Mouse (Mus musculus) gastrocnemius, adult 2 months (tissue): ENCODE measurements around the gene Pdcd1lg2. TPM values are rescaled to one million over a fixed set of nuclear protein-coding genes. Genes with fewer than 3 reads are reported as not detected.

Source experiments
- DNase-seq: peaks from one replicate; pipeline ENCODE4 v3.0.0; 2022
- H3K27ac ChIP-seq: fragments of 200-600 bp; 2 replicates; pipeline ENCODE4 v1.8.1; 2022; ENCODE audit warnings: mild to moderate bottlenecking
- H3K4me3 ChIP-seq: fragments of 200-600 bp; 2 replicates; pipeline ENCODE4 v1.8.1; 2022; ENCODE audit warnings: mild to moderate bottlenecking, moderate library complexity
- CTCF ChIP-seq: fragments of 200-600 bp; IDR thresholded peaks from 2 replicates; pipeline ENCODE4 v1.8.1; 2022; ENCODE audit warnings: antibody characterized with exemption, mild to moderate bottlenecking, moderate library complexity
- intact Hi-C: fragments of 180-260 bp; cut with DNase I; formaldehyde crosslinking; loops from one replicate; pipeline ENCODE4 v1.15.1; 2025
- total RNA-seq, 2 experiments: library from RNA; stranded (reverse); gene quantifications; 2 replicates each; pipeline ENCODE4 v1.2.3; 2021

Gene Pdcd1lg2
- total RNA-seq, 2 experiments from 2014 or later = not detected

GRCm38 (mm10) chr19:29370545-29371283 is 40.0 kb upstream of the Pdcd1lg2 start:
- no peak for DNase-seq
- intact Hi-C loops = no loop called here
- TF ChIP-seq CTCF = no peak
- peak overlapping the region; percentile 78 for H3K27ac ChIP-seq
- no peak overlapping the region; the same call in 1 of the 2 replicates for H3K4me3 ChIP-seq

GRCm38 (mm10) chr19:29371284-29372081 is 39.2 kb upstream of the Pdcd1lg2 start:
- no peak for TF ChIP-seq CTCF
- peak overlapping the region; percentile 78 for H3K27ac ChIP-seq
- H3K4me3 ChIP-seq = peak overlapping the region; percentile 70
- intact Hi-C loops = no loop called here
- DNase-seq = no peak

GRCm38 (mm10) chr19:29372138-29372537 is 38.6 kb upstream of the Pdcd1lg2 start:
- TF ChIP-seq CTCF = no peak
- Histone ChIP-seq H3K27ac (peak overlapping the region; percentile 78), H3K4me3 (peak overlapping the region; percentile 70)
- DNase-seq = peak; percentile 44
- intact Hi-C loops = no loop called here

- Histone ChIP-seq H3K27ac (peak overlapping the region; percentile 78), H3K4me3 (peak overlapping the region; percentile 70)
- intact Hi-C loops = no loop called here
- no peak for TF ChIP-seq CTCF
- no peak for DNase-seq
These were observed 38.1 kb upstream of the Pdcd1lg2 start for GRCm38 (mm10) chr19:29372621-29373020.

GRCm38 (mm10) chr19:29373438-29373837 is 37.3 kb upstream of the Pdcd1lg2 start:
- no peak for DNase-seq
- no peak for TF ChIP-seq CTCF
- Histone ChIP-seq H3K4me3 (peak overlapping the region; percentile 37), H3K27ac (peak overlapping the region; percentile 28; the same call in 1 of the 2 replicates)
- intact Hi-C loops = no loop called here

- intact Hi-C loops = no loop called here
- TF ChIP-seq CTCF = no peak
- DNase-seq = no peak
- no peak overlapping the region for H3K27ac ChIP-seq
- H3K4me3 ChIP-seq = no peak overlapping the region
These were observed 35.8 kb upstream of the Pdcd1lg2 start for GRCm38 (mm10) chr19:29374947-29375346.

GRCm38 (mm10) chr19:29376382-29376781 is 34.3 kb upstream of the Pdcd1lg2 start:
- no peak for DNase-seq
- no peak for TF ChIP-seq CTCF
- H3K27ac ChIP-seq = no peak overlapping the region
- intact Hi-C loops = no loop called here
- H3K4me3 ChIP-seq = no peak overlapping the region

- intact Hi-C loops = no loop called here
- H3K27ac ChIP-seq = no peak overlapping the region
These were observed 30.7 kb upstream of the Pdcd1lg2 start for GRCm38 (mm10) chr19:29379839-29380603.

GRCm38 (mm10) chr19:29383368-29383767 is 27.4 kb upstream of the Pdcd1lg2 start:
- DNase-seq = no peak
- Histone ChIP-seq H3K27ac (no peak overlapping the region), H3K4me3 (no peak overlapping the region)
- TF ChIP-seq CTCF = no peak
- intact Hi-C loops = no loop called here

More at GRCm38 (mm10) chr19:29379839-29380603, 30.7 kb upstream of the Pdcd1lg2 start:
- H3K4me3 ChIP-seq = no peak overlapping the region
- no peak for TF ChIP-seq CTCF
- DNase-seq = no peak

GRCm38 (mm10) chr19:29384412-29384811 is 26.3 kb upstream of the Pdcd1lg2 start:
- H3K27ac ChIP-seq = no peak overlapping the region
- intact Hi-C loops = no loop called here
- TF ChIP-seq CTCF = no peak
- DNase-seq = no peak
- H3K4me3 ChIP-seq = no peak overlapping the region

- no peak overlapping the region for H3K27ac ChIP-seq
These were observed 25.7 kb upstream of the Pdcd1lg2 start for GRCm38 (mm10) chr19:29384994-29385393.

GRCm38 (mm10) chr19:29385822-29386221 is 24.9 kb upstream of the Pdcd1lg2 start:
- Histone ChIP-seq H3K27ac (no peak overlapping the region), H3K4me3 (no peak overlapping the region)
- intact Hi-C loops = no loop called here
- no peak for TF ChIP-seq CTCF
- no peak for DNase-seq

More at GRCm38 (mm10) chr19:29384994-29385393, 25.7 kb upstream of the Pdcd1lg2 start:
- no peak for DNase-seq
- TF ChIP-seq CTCF = no peak
- H3K4me3 ChIP-seq = no peak overlapping the region
- intact Hi-C loops = no loop called here

- Histone ChIP-seq H3K4me3 (no peak overlapping the region), H3K27ac (no peak overlapping the region)
- intact Hi-C loops = no loop called here
- DNase-seq = no peak
- TF ChIP-seq CTCF = no peak
These were observed 21.9 kb upstream of the Pdcd1lg2 start for GRCm38 (mm10) chr19:29388818-29389217.
